Mouse (Mus musculus) mouse trophoblast stem cell (cell line): ENCODE measurements around the gene Rpl5.
"Not testable (repeated sequence)": the region's sequence is repeated elsewhere in the genome, so short reads cannot be mapped to it uniquely, and the experiment has no call there.

Experiments
- in situ Hi-C, 2 experiments: fragments of 300-500 bp; cut with MseI, MboI; formaldehyde crosslinking; loops; 2 replicates in 1 of 2; 3 replicates in 1 of 2; pipeline ENCODE4 v1.15.1; 2025

Gene Rpl5

GRCm38 (mm10) chr5:107896265-107896664 lies 4.0 kb upstream of the Rpl5 start:
- in situ Hi-C loops = no loop called here

- in situ Hi-C loops = no loop called here
Measured at GRCm38 (mm10) chr5:107901014-107901615, 813 bp downstream of the Rpl5 start.

GRCm38 (mm10) chr5:107904325-107904724 lies 4.0 kb downstream of the Rpl5 start:
- in situ Hi-C loops = no loop called here

GRCm38 (mm10) chr5:107908514-107909110 lies 8.3 kb downstream of the Rpl5 start:
- in situ Hi-C loops = no loop called here

GRCm38 (mm10) chr5:107909668-107910067 lies 9.4 kb downstream of the Rpl5 start:
- in situ Hi-C loops = no loop called here

GRCm38 (mm10) chr5:107910084-107910616 lies 9.8 kb downstream of the Rpl5 start:
- in situ Hi-C loops = no loop called here

GRCm38 (mm10) chr5:107911012-107911411 lies 10.7 kb downstream of the Rpl5 start:
- in situ Hi-C loops = no loop called here

GRCm38 (mm10) chr5:107915280-107915679 lies 15.0 kb downstream of the Rpl5 start:
- in situ Hi-C loops = no loop called here

- in situ Hi-C loops = loop anchor here in 1 of 2 experiments (10.0 kb wide), 1 partner anchor 63 kb away; the partner anchor contains the start of gene Fam69a
Measured at GRCm38 (mm10) chr5:107921400-107922252, 21.3 kb downstream of the Rpl5 start.

- in situ Hi-C loops = loop anchor here in 1 of 2 experiments (10.0 kb wide), 1 partner anchor 62 kb away; the partner anchor contains the start of gene Fam69a
Measured at GRCm38 (mm10) chr5:107922836-107923235, 22.5 kb downstream of the Rpl5 start.

GRCm38 (mm10) chr5:107924564-107924963 lies 24.3 kb downstream of the Rpl5 start:
- in situ Hi-C loops = loop anchor here in 1 of 2 experiments (10.0 kb wide), 1 partner anchor 60 kb away; the partner anchor contains the start of gene Fam69a

- in situ Hi-C loops = loop anchor here in 1 of 2 experiments (10.0 kb wide), 1 partner anchor 58 kb away; the partner anchor contains the start of gene Fam69a
Measured at GRCm38 (mm10) chr5:107926550-107927249, 26.4 kb downstream of the Rpl5 start.

- in situ Hi-C loops = no loop called here
Measured at GRCm38 (mm10) chr5:107932556-107932955, 32.3 kb downstream of the Rpl5 start.

GRCm38 (mm10) chr5:107933202-107933974 lies 33.1 kb downstream of the Rpl5 start:
- in situ Hi-C loops = no loop called here

GRCm38 (mm10) chr5:107934770-107935543 lies 34.7 kb downstream of the Rpl5 start:
- in situ Hi-C loops = no loop called here

- in situ Hi-C loops = no loop called here
Measured at GRCm38 (mm10) chr5:107936625-107937389, 36.5 kb downstream of the Rpl5 start.

GRCm38 (mm10) chr5:107938483-107938882 lies 38.2 kb downstream of the Rpl5 start:
- in situ Hi-C loops = not testable (repeated sequence)

- in situ Hi-C loops = no loop called here
Measured at GRCm38 (mm10) chr5:107938886-107939285, 38.6 kb downstream of the Rpl5 start.

GRCm38 (mm10) chr5:107939701-107940100 lies 39.4 kb downstream of the Rpl5 start:
- in situ Hi-C loops = no loop called here
